Mouse (Mus musculus) small intestine, adult 10 weeks (tissue): ENCODE measurements around the gene Ildr2. TPM values are rescaled to one million over a fixed set of nuclear protein-coding genes. Genes with fewer than 3 reads are reported as not detected.

Source experiments
- polyA plus RNA-seq: library from polyadenylated mRNA; stranded (reverse); fragments of 350-450 nt; fragmentation: Illumina TruSeq; extraction: RNeasy Lipid Tissue Mini Kit (QIAGEN cat#74804); gene quantifications from one replicate; pipeline ENCODE4 v1.2.3, GENCODE M21; 2014; ENCODE audit warnings: low replicate concordance

Gene Ildr2
- 0.26 TPM for polyA plus RNA-seq

DNA sequence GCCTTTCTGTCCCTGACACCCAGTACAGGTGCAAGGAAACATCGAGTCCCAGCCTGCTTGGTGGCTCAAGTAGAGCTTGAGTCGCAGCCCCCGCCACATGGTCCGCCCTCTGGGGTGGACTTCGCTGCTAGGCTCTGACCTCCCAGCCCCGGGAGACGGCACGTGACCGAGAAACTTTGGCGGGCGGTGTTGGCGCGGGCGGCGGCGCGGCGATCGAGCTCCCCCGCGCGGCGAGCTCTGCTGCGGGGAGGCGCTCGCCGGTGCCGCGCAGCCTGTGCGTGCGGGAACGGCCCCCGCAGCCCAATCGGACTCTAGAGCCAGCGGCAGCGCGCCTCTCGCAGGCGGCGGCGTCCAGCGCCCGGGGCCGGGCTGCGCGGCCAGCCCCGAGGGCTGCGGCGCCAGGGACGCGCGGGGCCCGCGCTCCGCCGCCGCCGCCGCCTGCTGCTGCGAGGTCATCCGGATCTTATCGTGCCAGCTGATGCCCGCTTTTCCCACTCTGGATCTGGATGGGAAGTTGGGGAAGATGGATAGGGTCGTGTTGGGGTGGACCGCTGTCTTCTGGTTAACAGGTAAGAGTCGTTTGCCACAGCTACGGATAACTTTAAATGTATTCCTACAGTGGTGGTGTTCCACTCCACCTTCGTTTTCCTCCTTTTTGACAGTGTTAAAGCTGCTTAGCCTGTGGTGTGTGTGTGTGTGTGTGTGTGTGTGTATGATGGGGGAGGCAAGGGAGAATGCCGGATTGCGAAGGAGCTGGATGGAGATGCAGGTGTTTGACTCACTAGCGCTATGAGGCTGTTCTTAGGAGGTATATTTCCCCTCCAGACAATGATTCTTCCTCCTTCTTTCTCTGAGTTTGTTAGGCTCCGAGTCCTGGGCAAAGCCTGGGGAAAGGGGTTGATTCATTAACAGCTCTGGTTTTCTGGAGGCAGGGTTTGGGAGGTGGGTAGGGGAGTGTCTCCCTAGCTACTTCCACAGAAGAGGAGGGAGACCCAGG lies at the start of gene Ildr2:
Gene Ildr2 (plus strand): TSS at position 242 of the 997 bp plus-strand sequence.

GRCm38 (mm10) chr1:166238315-166238969 lies 15.5 kb upstream of the Ildr2 start, which contains the start of gene Mael:
Mael (minus strand) TSS chr1:166238747.

Other genes with a start within 250 kb of the Ildr2 start
- not detected for gene Dusp27, start 126.2 kb upstream of the Ildr2 start, polyA plus RNA-seq
- gene Gpa33, start 123.9 kb upstream of the Ildr2 start, polyA plus RNA-seq, result 88.6 TPM
- not detected for gene Mael, start 15.4 kb upstream of the Ildr2 start, polyA plus RNA-seq
- 20.5 TPM for gene Tada1, start 125.0 kb downstream of the Ildr2 start, polyA plus RNA-seq
- gene Pogk, start 155.7 kb downstream of the Ildr2 start, polyA plus RNA-seq, result 3.6 TPM
- not detected for gene Gm4846, start 243.4 kb downstream of the Ildr2 start, polyA plus RNA-seq